Mouse (Mus musculus) megakaryocyte-erythroid progenitor cell, adult 5 weeks (primary cell): Measurements from ENCODE around the gene Psmc2. TPM values are rescaled to one million over a fixed set of nuclear protein-coding genes. Genes with fewer than 3 reads are reported as not detected.

ENCODE experiments used
- polyA plus RNA-seq: library from polyadenylated mRNA; stranded (reverse); fragments of >175 nt; gene quantifications from 2 replicates; pipeline ENCODE4 v1.2.3, GENCODE M21; 2012

Psmc2 gene
- polyA plus RNA-seq: 8.4 and 10.8 TPM in 2 replicates

GRCm38 (mm10) chr5:21785053-21785452 lies at the start of gene Psmc2, which contains the start of gene Dnajc2:
Psmc2 (plus strand) TSS chr5:21785283.
Dnajc2 (minus strand) TSS chr5:21785251.

GRCm38 (mm10) chr5:21736956-21737585 lies 48.0 kb upstream of the Psmc2 start, which contains the start of gene Pmpcb:
Pmpcb (plus strand) TSS chr5:21737141.

Other genes starting within 250 kb of the Psmc2 start
- not detected in 2 replicates for gene Lrrc17, start 241.7 kb upstream of the Psmc2 start, polyA plus RNA-seq
- 0.03 and 0.20 TPM in 2 replicates for gene Fbxl13, start 139.6 kb upstream of the Psmc2 start, polyA plus RNA-seq
- gene Armc10, start 139.5 kb upstream of the Psmc2 start, polyA plus RNA-seq: 37.5 and 45.9 TPM in 2 replicates
- 0.66 and 1.2 TPM in 2 replicates for gene Napepld, start 83.9 kb upstream of the Psmc2 start, polyA plus RNA-seq
- gene Pmpcb, start 48.1 kb upstream of the Psmc2 start, polyA plus RNA-seq: 43.5 and 44.4 TPM in 2 replicates
- gene Dnajc2, start within 50 bp of the Psmc2 start, polyA plus RNA-seq: 62.1 and 64.1 TPM in 2 replicates
- gene Slc26a5, start 80.3 kb downstream of the Psmc2 start, polyA plus RNA-seq: not detected in 2 replicates